Mouse (Mus musculus): ENCODE data around the gene Rab19.

- no peak for TF ChIP-seq CTCF (IDR thresholded peaks at IDR 0.05; ENCODE audit: low read depth)
- no peak for TF ChIP-seq EP300 (optimal IDR thresholded peaks at IDR 0.05)
These were observed 42.7 kb downstream of the Rab19 start for GRCm38 (mm10) chr6:39423686-39424085.

Measured in stomach, postnatal 0 days (tissue).